Mouse (Mus musculus) lung, embryonic 15.5 days (tissue): ENCODE data around the gene Hoxc13. TPM values are rescaled to one million over a fixed set of nuclear protein-coding genes. Genes with fewer than 3 reads are reported as not detected.

Experiments used
- ATAC-seq: fragments of 200-750 bp; cut with Nextera tagmentation; 2 replicates; pipeline ENCODE4 v1.8.0; 2017; ENCODE audit warnings: moderate number of reproducible peaks, borderline replicate concordance; ENCODE audit not compliant: low FRiP score, low TSS enrichment; ENCODE audit errors: extremely low read depth
- H3K27ac ChIP-seq: fragments of 300-500 bp; sonication (generic); 2 replicates; pipeline ENCODE4 v1.5.1; 2015; ENCODE audit warnings: moderate library complexity, mild to moderate bottlenecking, inconsistent platforms
- H3K27me3 ChIP-seq: fragments of 300-500 bp; sonication (generic); 2 replicates; pipeline ENCODE4 v1.6.1; 2015; ENCODE audit warnings: inconsistent platforms
- H3K36me3 ChIP-seq: fragments of 300-500 bp; sonication (generic); 2 replicates; pipeline ENCODE4 v1.6.1; 2015; ENCODE audit warnings: inconsistent platforms
- H3K4me1 ChIP-seq: fragments of 300-500 bp; sonication (generic); 2 replicates; pipeline ENCODE4 v1.6.1; 2015; ENCODE audit warnings: inconsistent platforms
- H3K4me2 ChIP-seq: fragments of 300-500 bp; sonication (generic); 2 replicates; pipeline ENCODE4 v1.6.1; 2015; ENCODE audit warnings: inconsistent platforms, mild to moderate bottlenecking, moderate library complexity
- H3K4me3 ChIP-seq: fragments of 300-500 bp; sonication (generic); 2 replicates; pipeline ENCODE4 v1.5.1; 2015; ENCODE audit warnings: mild to moderate bottlenecking, inconsistent platforms
- H3K9ac ChIP-seq: fragments of 300-500 bp; sonication (generic); 2 replicates; pipeline ENCODE4 v1.6.1; 2015; ENCODE audit warnings: inconsistent platforms
- H3K9me3 ChIP-seq: fragments of 300-500 bp; sonication (generic); 2 replicates; pipeline ENCODE4 v1.6.1; 2016; ENCODE audit warnings: inconsistent platforms
- WGBS: fragments of 180-500 bp; shearing (Covaris S2); methylation state at CpG from one replicate; pipeline ENCODE4 v1.1.7; 2015; 5-methylcytosine and 5-hydroxymethylcytosine counted together
- polyA plus RNA-seq: library from polyadenylated mRNA; unstranded; fragments of >200 nt; fragmentation: Nextera tagmentation; extraction: Ambion mirVana; gene quantifications from 2 replicates; pipeline ENCODE4 v1.2.1, GENCODE M21; 2015

Hoxc13 gene
- polyA plus RNA-seq, result not detected in 2 replicates

GRCm38 (mm10) chr15:102921053-102922011 lies at the start of gene Hoxc13:
Hoxc13 (plus strand) TSS chr15:102921103.
- Histone ChIP-seq H3K27me3 (peaks cover 99% of the 10 kb centered on the region), H3K4me3 (peak within 1 kb of the TSS; percentile 20), H3K27ac (no peak within 1 kb of the TSS), H3K4me1 (peaks cover 4% of the 10 kb centered on the region; the same call in 1 of the 2 replicates), H3K9me3 (no peaks in the 10 kb centered on the region), H3K4me2 (peak within 1 kb of the TSS; percentile 34), H3K9ac (no peak within 1 kb of the TSS), H3K36me3 (no peaks in the 10 kb centered on the region)
- WGBS, result 2% methylated on average over 68 of the region's 88 CpGs
- peak; percentile 59; the same call in 1 of the 2 replicates for ATAC-seq

- no peak for ATAC-seq
- Histone ChIP-seq H3K9ac (no peak overlapping the region), H3K4me3 (no peak overlapping the region), H3K9me3 (no peaks in the 10 kb centered on the region), H3K4me2 (no peak overlapping the region), H3K4me1 (no peaks in the 10 kb centered on the region), H3K27me3 (peaks cover 9% of the 10 kb centered on the region; the same call in 1 of the 2 replicates), H3K27ac (no peak overlapping the region), H3K36me3 (no peaks in the 10 kb centered on the region)
- 31% methylated on average over 1 of the region's 1 CpGs for WGBS
Observed at GRCm38 (mm10) chr15:102885803-102886202, 35.1 kb upstream of the Hoxc13 start.

GRCm38 (mm10) chr15:102895115-102895514 lies 25.8 kb upstream of the Hoxc13 start:
- Histone ChIP-seq H3K4me2 (no peak overlapping the region), H3K9ac (no peak overlapping the region), H3K4me1 (no peaks in the 10 kb centered on the region), H3K27me3 (peaks cover 40% of the 10 kb centered on the region), H3K4me3 (no peak overlapping the region), H3K27ac (no peak overlapping the region), H3K9me3 (no peaks in the 10 kb centered on the region), H3K36me3 (no peaks in the 10 kb centered on the region)
- ATAC-seq, result no peak
- 80% methylated on average over 6 of the region's 6 CpGs for WGBS

- Histone ChIP-seq H3K27ac (no peak overlapping the region), H3K36me3 (no peaks in the 10 kb centered on the region), H3K9ac (no peak overlapping the region), H3K9me3 (no peaks in the 10 kb centered on the region), H3K4me3 (no peak overlapping the region), H3K4me1 (no peaks in the 10 kb centered on the region), H3K27me3 (peaks cover 79% of the 10 kb centered on the region), H3K4me2 (no peak overlapping the region)
- 22% methylated on average over 1 of the region's 1 CpGs for WGBS
- ATAC-seq, result no peak
Observed at GRCm38 (mm10) chr15:102904946-102905345, 16.0 kb upstream of the Hoxc13 start.

GRCm38 (mm10) chr15:102909536-102909935 lies 11.4 kb upstream of the Hoxc13 start:
- no peak overlapping the region for H3K4me3 ChIP-seq
- H3K4me1 ChIP-seq, result no peaks in the 10 kb centered on the region
- H3K9ac ChIP-seq, result no peak overlapping the region
- peaks cover 95% of the 10 kb centered on the region for H3K27me3 ChIP-seq
- no peaks in the 10 kb centered on the region for H3K36me3 ChIP-seq
- no peak overlapping the region for H3K4me2 ChIP-seq
- WGBS, result 2% methylated on average over 4 of the region's 4 CpGs
- no peak for ATAC-seq
- H3K27ac ChIP-seq, result no peak overlapping the region
- H3K9me3 ChIP-seq, result no peaks in the 10 kb centered on the region

- H3K4me3 ChIP-seq, result no peak overlapping the region
- no peaks in the 10 kb centered on the region for H3K36me3 ChIP-seq
- H3K4me2 ChIP-seq, result no peak overlapping the region
- WGBS, result under 1% methylated on average over 18 of the region's 18 CpGs
- H3K9me3 ChIP-seq, result no peaks in the 10 kb centered on the region
- no peak overlapping the region for H3K27ac ChIP-seq
- ATAC-seq, result no peak
- H3K4me1 ChIP-seq, result no peaks in the 10 kb centered on the region
- no peak overlapping the region for H3K9ac ChIP-seq
- peaks cover 95% of the 10 kb centered on the region for H3K27me3 ChIP-seq
Observed at GRCm38 (mm10) chr15:102910038-102910437, 10.9 kb upstream of the Hoxc13 start.

- Histone ChIP-seq H3K4me3 (no peak overlapping the region), H3K9me3 (no peaks in the 10 kb centered on the region), H3K4me2 (no peak overlapping the region), H3K9ac (no peak overlapping the region), H3K27me3 (peaks cover 93% of the 10 kb centered on the region), H3K36me3 (no peaks in the 10 kb centered on the region), H3K27ac (no peak overlapping the region), H3K4me1 (no peaks in the 10 kb centered on the region)
- WGBS, result 1% methylated on average over 22 of the region's 22 CpGs
- ATAC-seq, result no peak
Observed at GRCm38 (mm10) chr15:102910496-102911095, 10.3 kb upstream of the Hoxc13 start.

- H3K4me2 ChIP-seq, result no peak overlapping the region
- H3K9ac ChIP-seq, result no peak overlapping the region
- no peaks in the 10 kb centered on the region for H3K36me3 ChIP-seq
- no peaks in the 10 kb centered on the region for H3K9me3 ChIP-seq
- peaks cover 95% of the 10 kb centered on the region for H3K27me3 ChIP-seq
- no peak overlapping the region for H3K4me3 ChIP-seq
- ATAC-seq, result no peak
- WGBS, result under 1% methylated on average over 19 of the region's 19 CpGs
- no peak overlapping the region for H3K27ac ChIP-seq
- H3K4me1 ChIP-seq, result no peaks in the 10 kb centered on the region
Observed at GRCm38 (mm10) chr15:102913038-102913585, 7.8 kb upstream of the Hoxc13 start.

GRCm38 (mm10) chr15:102917972-102918572 lies 2.8 kb upstream of the Hoxc13 start:
- H3K9ac ChIP-seq, result no peak overlapping the region
- peaks cover 4% of the 10 kb centered on the region; the same call in 1 of the 2 replicates for H3K4me1 ChIP-seq
- no peak overlapping the region for H3K4me3 ChIP-seq
- no peak for ATAC-seq
- no peak overlapping the region for H3K4me2 ChIP-seq
- no peaks in the 10 kb centered on the region for H3K9me3 ChIP-seq
- H3K27me3 ChIP-seq, result peaks cover 97% of the 10 kb centered on the region
- WGBS, result under 1% methylated on average over 20 of the region's 20 CpGs
- no peaks in the 10 kb centered on the region for H3K36me3 ChIP-seq
- H3K27ac ChIP-seq, result no peak overlapping the region

GRCm38 (mm10) chr15:102918611-102919265 lies 2.2 kb upstream of the Hoxc13 start:
- Histone ChIP-seq H3K9me3 (no peaks in the 10 kb centered on the region), H3K27ac (no peak overlapping the region), H3K4me3 (no peak overlapping the region), H3K9ac (no peak overlapping the region), H3K27me3 (peaks cover 97% of the 10 kb centered on the region), H3K4me1 (peaks cover 4% of the 10 kb centered on the region; the same call in 1 of the 2 replicates), H3K4me2 (no peak overlapping the region), H3K36me3 (no peaks in the 10 kb centered on the region)
- ATAC-seq, result no peak
- 3% methylated on average over 7 of the region's 7 CpGs for WGBS
